Mouse (Mus musculus): ENCODE measurements around the gene Cpeb1. TPM values are rescaled to one million over a fixed set of nuclear protein-coding genes. Genes with fewer than 3 reads are reported as not detected.

Gene Cpeb1
- polyA plus RNA-seq, 1 experiment from 2014 or later, result 0.81 TPM

DNA sequence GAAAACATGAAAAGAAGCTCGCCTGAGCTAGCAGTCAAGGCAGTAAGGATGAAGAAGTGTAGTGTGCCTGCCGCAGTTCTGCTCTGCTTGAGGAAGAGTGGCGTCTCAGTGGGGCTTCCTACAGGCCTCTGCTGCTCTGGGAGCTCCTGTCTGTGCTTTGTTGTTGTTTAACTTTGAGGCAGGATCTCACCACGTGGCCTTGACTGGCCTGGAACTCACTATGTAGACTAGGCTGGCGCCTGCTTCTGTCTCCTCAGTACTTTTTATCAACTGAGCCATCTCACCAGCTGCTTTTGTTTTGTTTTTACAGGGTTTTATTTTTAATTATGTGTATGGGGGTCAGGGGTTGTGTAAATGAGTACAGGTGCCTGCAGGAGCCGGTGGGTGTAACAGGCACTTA, 157.1 kb downstream of the Cpeb1 start:
- Histone ChIP-seq H3K36me3 (ENCODE audit: control insufficient read depth, insufficient read depth, low read length) (no peaks in the 10 kb centered on the region), H3K27ac (ENCODE audit: low read length) (no peak overlapping the region), H3K4me3 (ENCODE audit: low read length) (no peak overlapping the region), H3K9me3 (ENCODE audit: control insufficient read depth, low read length) (no peaks in the 10 kb centered on the region), H3K27me3 (replicated peaks; ENCODE audit: control insufficient read depth, insufficient read depth, low read length) (no peaks in the 10 kb centered on the region), H3K4me2 (ENCODE audit: low read depth, low read length) (no peak overlapping the region), H3K9ac (ENCODE audit: low read depth, low read length) (no peak overlapping the region), H3K4me1 (ENCODE audit: control insufficient read depth, insufficient read depth, low read length) (no peaks in the 10 kb centered on the region)
- ATAC-seq, result no peak
- 37% methylated on average over 6 of the region's 6 CpGs for WGBS

Other genes with a start within 250 kb of the Cpeb1 start
- gene Pde8a, start 241.9 kb downstream of the Cpeb1 start, polyA plus RNA-seq (2015; fragmentation: Nextera tagmentation; extraction: Ambion mirVana), result 1.4 and 1.6 TPM in 2 replicates
- 1,024 and 1,136 TPM in 2 replicates for gene Rps17, start 110.2 kb downstream of the Cpeb1 start, polyA plus RNA-seq (2015; fragmentation: Nextera tagmentation; extraction: Ambion mirVana)
- 4.4 and 5.2 TPM in 2 replicates for gene Ap3b2, start 38.5 kb upstream of the Cpeb1 start, polyA plus RNA-seq (2015; fragmentation: Nextera tagmentation; extraction: Ambion mirVana)
- gene BC048679, start 42.8 kb upstream of the Cpeb1 start, polyA plus RNA-seq (2015; fragmentation: Nextera tagmentation; extraction: Ambion mirVana), result not detected in 2 replicates
- gene Fsd2, start 111.5 kb upstream of the Cpeb1 start, polyA plus RNA-seq (2015; fragmentation: Nextera tagmentation; extraction: Ambion mirVana), result 0.07 and 0.11 TPM in 2 replicates
- gene Whamm, start 115.8 kb upstream of the Cpeb1 start, polyA plus RNA-seq (2015; fragmentation: Nextera tagmentation; extraction: Ambion mirVana), result 1.4 and 1.9 TPM in 2 replicates

Data from intestine, embryonic 16.5 days (tissue).